Mouse (Mus musculus) 3T3-L1 (cell line): ENCODE measurements around the gene H2al1k.
A peak's percentile ranks its signal among the peaks of the same experiment; 100 is the strongest.
"Not testable (repeated sequence)": the region's sequence is repeated elsewhere in the genome, so short reads cannot be mapped to it uniquely, and the experiment has no call there.

Experiments used
- DNase-seq: peaks from one replicate; pipeline ENCODE4 v3.0.0-alpha.2; 2015; ENCODE audit warnings: low read depth, low spot score

Gene H2al1k

DNA sequence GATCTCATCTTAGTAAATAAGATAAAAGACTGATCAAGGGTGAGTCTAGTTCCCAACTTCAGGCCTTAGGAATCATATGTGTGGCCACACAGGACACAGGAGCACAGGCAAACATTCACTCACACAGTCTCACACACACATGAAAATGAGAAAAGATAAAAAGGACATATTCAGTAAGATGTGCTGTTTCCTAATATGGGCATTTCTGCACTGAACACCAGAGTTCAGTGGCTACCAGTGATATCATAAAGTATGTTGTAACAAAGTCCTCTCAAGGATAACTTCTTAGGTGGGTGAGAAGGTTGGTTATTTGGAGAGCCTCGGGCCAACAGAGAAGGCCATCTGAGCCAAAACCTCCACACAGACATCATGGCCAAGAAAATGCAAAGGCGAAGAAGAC, at the start of gene H2al1k:
Gene H2al1k (plus strand): TSS at position 301 of the 400 bp plus-strand sequence.
- DNase-seq: not testable (repeated sequence)

DNA sequence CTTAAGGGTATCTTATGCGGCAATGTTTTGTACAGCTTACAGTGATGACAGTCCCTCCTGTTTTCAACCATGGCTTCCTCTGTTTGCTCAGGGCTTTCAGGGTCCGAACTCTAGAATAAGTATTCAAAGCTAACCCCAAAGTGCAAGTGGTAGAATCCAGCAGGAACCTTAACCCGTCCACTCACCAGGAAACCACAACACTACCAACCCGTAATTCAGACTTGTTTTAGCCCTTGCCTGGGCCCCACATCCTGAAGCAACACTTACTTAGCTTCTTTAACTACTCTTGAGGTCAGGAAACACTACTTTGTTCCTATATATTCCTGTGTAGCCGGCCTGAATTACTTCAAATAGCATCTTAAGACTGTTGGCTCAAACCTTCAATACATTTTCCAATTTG, 47.6 kb upstream of the H2al1k start:
- DNase-seq: no peak

DNA sequence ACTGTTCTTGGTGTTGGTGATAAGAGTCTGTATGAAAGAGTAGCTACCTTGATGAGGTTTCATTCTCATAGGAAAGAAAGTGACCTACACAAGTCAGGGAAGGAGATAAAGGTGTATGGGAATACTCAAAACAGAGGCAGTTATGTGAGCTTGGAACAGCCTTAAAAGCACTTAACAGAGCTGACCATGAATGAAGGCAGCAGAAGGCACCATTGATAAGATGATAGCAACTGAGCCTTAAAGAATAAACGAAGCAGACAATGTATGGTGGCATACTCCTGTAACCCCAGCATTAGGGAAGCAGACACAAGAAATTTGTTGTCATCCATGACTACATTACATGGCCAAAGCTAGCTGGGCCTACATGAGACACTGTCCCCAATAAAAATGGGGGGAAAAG, 47.0 kb upstream of the H2al1k start:
- DNase-seq: no peak

DNA sequence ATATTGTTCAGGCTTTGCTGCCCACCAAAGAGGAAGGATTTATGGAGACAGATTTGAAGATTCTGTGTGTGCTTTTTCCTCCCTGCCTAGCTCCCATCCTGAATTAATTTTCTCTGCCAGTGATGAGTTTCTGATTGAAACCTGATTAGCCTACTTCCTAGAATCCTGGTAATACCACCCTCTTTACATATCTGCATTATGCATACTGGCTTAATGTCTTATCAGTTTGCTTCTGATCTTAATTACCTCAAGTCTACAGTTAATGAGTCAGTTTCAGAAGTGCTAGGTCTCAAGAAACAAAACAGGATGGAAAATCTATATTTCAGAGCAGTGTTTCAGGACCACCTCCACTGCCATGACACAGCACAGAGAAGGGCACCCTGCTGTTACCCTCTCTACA, 34.0 kb upstream of the H2al1k start:
- not testable (repeated sequence) for DNase-seq

DNA sequence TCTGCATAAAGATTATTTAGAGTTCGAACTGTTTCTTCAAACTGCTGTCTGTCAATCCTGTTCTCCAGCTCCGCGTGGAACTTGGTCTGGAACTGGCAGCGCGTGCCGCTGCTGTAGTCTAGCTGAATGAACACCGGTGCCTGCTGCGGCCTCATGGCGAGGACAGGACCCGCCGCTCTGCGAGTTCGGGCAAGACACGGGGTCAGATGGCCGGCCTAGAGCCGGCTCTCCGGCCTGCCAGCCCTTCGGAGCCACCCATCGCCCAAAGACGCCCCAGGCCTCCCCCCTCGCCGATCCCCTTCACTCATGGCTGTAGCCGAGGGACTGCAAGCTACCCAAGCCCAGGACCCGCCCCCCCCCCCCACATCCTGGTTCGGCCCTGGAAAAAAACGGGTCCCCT, 22.5 kb upstream of the H2al1k start:
- not testable (repeated sequence) for DNase-seq

DNA sequence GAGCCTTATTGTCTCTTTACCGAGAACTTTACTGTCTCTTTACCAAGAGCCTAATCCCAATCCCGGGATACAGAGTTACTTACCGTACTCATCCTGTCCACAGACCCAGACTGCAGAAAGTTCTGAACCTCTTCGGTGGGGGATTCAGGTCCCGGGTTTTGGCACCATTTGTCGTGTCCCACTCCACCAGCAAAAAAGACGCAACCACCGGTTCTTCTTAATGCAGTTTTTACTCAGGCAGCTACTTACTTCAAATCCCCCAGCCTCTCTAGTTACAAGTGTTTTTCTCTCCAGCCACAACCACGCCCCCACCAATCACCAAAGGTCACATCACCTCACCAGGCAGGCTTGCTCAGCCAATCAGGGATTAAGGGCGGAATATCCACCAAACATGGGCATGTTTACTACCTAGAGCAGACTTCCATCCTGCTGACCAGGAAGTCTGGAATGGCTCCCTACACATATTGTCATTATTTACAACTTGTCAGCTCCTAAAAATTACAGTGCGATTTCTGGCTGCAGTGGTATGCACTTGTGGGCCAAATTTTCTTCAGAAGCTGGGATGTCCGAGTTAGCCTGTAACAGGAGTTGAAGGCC, 18.0 kb upstream of the H2al1k start:
- DNase-seq: peak; percentile 79

DNA sequence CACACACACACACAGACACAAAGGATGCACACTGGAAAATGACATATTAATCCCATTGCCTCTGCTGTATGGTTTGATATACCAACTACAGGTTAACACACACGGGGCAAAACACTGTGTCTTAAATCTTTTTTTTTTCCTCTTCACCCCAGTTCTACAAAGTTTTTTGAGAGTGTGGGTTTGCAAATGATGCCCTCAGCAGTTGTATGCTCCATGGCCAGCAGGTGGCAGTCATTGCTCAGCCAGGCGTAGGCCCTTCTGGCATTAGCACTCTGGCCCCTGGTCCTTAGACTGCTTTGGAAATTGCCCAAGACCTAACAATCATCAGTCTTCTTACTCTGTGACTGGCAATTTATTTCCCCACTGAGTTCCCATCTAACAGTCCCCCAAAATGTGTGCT, 17.4 kb upstream of the H2al1k start:
- DNase-seq: not testable (repeated sequence)

DNA sequence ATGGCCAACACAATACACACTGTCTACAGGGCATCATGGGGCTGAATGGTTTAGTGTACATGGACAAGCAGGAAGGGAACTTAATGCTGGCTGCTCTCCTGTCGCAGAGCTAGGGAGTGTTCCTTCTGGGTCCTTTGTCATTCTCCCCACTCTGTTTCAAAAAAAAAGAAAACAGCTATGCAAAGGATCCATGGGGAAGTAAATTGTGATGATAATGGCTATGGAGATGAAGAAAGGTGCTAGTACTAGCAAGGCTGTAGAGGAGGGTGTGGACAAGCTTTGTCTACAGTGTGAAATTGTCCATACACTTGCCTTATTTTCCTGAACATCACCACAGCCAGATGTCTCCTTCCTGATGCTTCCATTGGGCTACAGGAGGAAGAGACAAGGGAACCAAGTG, 15.4 kb upstream of the H2al1k start:
- not testable (repeated sequence) for DNase-seq

DNA sequence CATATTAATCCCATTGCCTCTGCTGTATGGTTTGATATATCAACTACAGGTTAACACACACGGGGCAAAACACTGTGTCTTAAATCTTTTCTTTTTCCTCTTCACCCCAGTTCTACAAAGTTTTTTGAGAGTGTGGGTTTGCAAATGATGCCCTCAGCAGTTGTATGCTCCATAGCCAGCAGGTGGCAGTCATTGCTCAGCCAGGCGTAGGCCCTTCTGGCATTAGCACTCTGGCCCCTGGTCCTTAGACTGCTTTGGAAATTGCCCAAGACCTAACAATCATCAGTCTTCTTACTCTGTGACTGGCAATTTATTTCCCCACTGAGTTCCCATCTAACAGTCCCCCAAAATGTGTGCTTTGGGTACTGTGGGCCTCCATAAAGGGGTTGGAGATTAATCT, 23.6 kb downstream of the H2al1k start:
- DNase-seq: peak; percentile 51

DNA sequence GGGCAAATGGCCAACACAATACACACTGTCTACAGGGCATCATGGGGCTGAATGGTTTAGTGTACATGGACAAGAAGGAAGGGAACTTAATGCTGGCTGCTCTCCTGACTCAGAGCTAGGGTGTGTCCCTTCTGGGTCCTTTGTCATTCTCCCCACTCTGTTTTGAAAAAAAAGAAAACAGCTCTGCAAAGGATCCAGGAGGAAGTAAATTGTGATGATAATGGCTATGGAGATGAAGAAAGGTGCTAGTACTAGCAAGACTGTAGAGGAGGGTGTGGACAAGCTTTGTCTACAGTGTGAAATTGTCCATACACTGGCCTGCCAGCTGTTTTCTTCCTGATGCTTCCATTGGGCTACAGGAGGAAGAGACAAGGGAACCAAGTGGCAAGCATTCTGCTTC, 25.5 kb downstream of the H2al1k start:
- DNase-seq: not testable (repeated sequence)
